Mouse (Mus musculus) CH12.LX (cell line): ENCODE measurements at regions not wholly inside any gene's neighbourhood (a gene's known extent, or its start where the extent isn't known, plus 50 kb on each side); places are given as distances from the start of the nearest gene placed in this dataset.

Experiments
- BHLHE40 ChIP-seq: IDR thresholded peaks from 2 replicates; pipeline ENCODE4 v1.6.1; 2011; ENCODE audit warnings: mild to moderate bottlenecking, low read depth, low read length, improper control_type of control experiment
- CTCF ChIP-seq, 2 experiments: IDR thresholded peaks in 1 of 2; conservative IDR thresholded peaks in 1 of 2; 2 replicates each; pipeline ENCODE4 v1.5.1; 2011 to 2012; ENCODE audit warnings: low read depth in 2 of 2, low read length in 2 of 2, improper control_type of control experiment in 1 of 2, inconsistent platforms in 1 of 2, mild to moderate bottlenecking in 1 of 2, moderate library complexity in 1 of 2
- E2F4 ChIP-seq: IDR thresholded peaks from 2 replicates; pipeline ENCODE4 v1.6.1; 2011; ENCODE audit warnings: low read depth, low read length, improper control_type of control experiment; ENCODE audit not compliant: insufficient replicate concordance
- EP300 ChIP-seq: IDR thresholded peaks from 2 replicates; pipeline ENCODE4 v1.6.1; 2011; ENCODE audit warnings: low read length, improper control_type of control experiment
- IRF4 ChIP-seq: IDR thresholded peaks from 2 replicates; pipeline ENCODE4 v1.6.1; 2014; ENCODE audit warnings: low read depth, mild to moderate bottlenecking, inconsistent platforms, low read length, improper control_type of control experiment
- MAFK ChIP-seq: IDR thresholded peaks from 2 replicates; pipeline ENCODE4 v1.6.1; 2011; ENCODE audit warnings: low read length, improper control_type of control experiment; ENCODE audit not compliant: insufficient replicate concordance
- MAX ChIP-seq: IDR thresholded peaks from 2 replicates; pipeline ENCODE4 v1.6.1; 2011; ENCODE audit warnings: low read length, improper control_type of control experiment
- MAZ ChIP-seq: IDR thresholded peaks from 2 replicates; pipeline ENCODE4 v1.6.1; 2012; ENCODE audit warnings: low read depth, mild to moderate bottlenecking, inconsistent platforms, low read length, improper control_type of control experiment, moderate library complexity
- MYC ChIP-seq: IDR thresholded peaks from 2 replicates; pipeline ENCODE4 v1.6.1; 2011; ENCODE audit warnings: low read depth, mild to moderate bottlenecking, improper control_type of control experiment, low read length
- NELFE ChIP-seq: IDR thresholded peaks from 2 replicates; pipeline ENCODE4 v1.6.1; 2011; ENCODE audit warnings: low read depth, low read length, improper control_type of control experiment
- NRF1 ChIP-seq: IDR thresholded peaks from 2 replicates; pipeline ENCODE4 v1.6.1; 2014; ENCODE audit warnings: low read depth, mild to moderate bottlenecking, inconsistent platforms, low read length, improper control_type of control experiment, moderate library complexity
- POLR2A ChIP-seq: IDR thresholded peaks from 2 replicates; pipeline ENCODE4 v1.6.1; 2011; ENCODE audit warnings: low read depth, mild to moderate bottlenecking, improper control_type of control experiment, low read length
- RAD21 ChIP-seq: IDR thresholded peaks from 2 replicates; pipeline ENCODE4 v1.6.1; 2011; ENCODE audit warnings: low read depth, mild to moderate bottlenecking, low read length, improper control_type of control experiment, moderate library complexity
- USF1 ChIP-seq: IDR thresholded peaks from 2 replicates; pipeline ENCODE4 v1.6.1; 2014; ENCODE audit warnings: low read depth, mild to moderate bottlenecking, inconsistent platforms, low read length, improper control_type of control experiment

GRCm38 (mm10) chr15:7514743-7515273, 116.6 kb upstream of the Egflam start:
- TF ChIP-seq MAFK: no peak
- TF ChIP-seq NELFE: no peak
- TF ChIP-seq CTCF (conservative IDR thresholded peaks at IDR 0.05 in 1 of 2, IDR thresholded peaks at IDR 0.05 in 1 of 2; ENCODE audit: low read depth in 2 of 2, low read length in 2 of 2): no peak
- no peak for TF ChIP-seq NRF1
- TF ChIP-seq MYC: no peak
- TF ChIP-seq POLR2A: no peak
- TF ChIP-seq USF1: no peak
- no peak for TF ChIP-seq MAX
- no peak for TF ChIP-seq BHLHE40
- TF ChIP-seq IRF4: no peak
- no peak for TF ChIP-seq E2F4
- TF ChIP-seq RAD21: no peak
- TF ChIP-seq EP300: no peak
- no peak for TF ChIP-seq MAZ
